In the genomic region with DNA sequence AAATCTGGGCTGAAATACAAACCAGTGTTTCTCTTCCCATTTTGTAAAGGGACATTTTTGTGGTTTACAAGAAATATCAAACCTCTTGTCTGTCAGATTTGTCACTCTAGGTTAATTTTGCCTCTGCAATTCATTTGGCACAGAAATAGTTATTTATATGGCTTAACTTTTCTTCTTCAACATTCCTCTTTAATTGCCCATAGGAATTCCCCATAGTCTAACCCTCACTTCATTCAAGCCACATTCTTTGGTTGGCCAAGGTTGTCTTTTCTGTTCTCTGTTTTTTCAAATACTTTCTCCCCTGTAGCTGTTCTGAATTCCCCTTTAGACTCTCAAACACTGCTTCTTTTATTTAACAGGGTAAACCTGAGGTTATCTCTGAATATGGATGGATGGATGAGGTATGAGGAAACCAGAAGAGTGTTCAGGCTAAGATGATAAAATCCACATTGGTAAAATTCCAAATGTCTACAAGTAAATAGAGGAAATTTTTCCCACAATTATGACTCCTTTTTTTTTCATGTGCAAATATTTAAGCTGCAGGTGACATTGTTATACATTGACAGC, we compare ENCODE assay signal across 22 mouse cellular contexts.
"Had no signal": no experiment of that assay in that cellular context is flagged by ENCODE, and none has a peak within 500 bp of the region (broad histone marks: within the 10 kb centered on the region; RNA-seq: fewer than 3 reads in every experiment).

No protein-coding gene starts in this region.

- ATAC-seq: liver, postnatal 0 days; lung, postnatal 0 days; midbrain, embryonic 15.5 days had no signal

- H3K27ac ChIP-seq: kidney, embryonic 15.5 days; limb, embryonic 12.5 days; limb, embryonic 15.5 days; liver, embryonic 14.5 days; macrophage; midbrain, embryonic 12.5 days; midbrain, embryonic 15.5 days; neural tube, embryonic 12.5 days; neural tube, embryonic 15.5 days had no signal

- H3K4me3 ChIP-seq: kidney, embryonic 15.5 days; limb, embryonic 12.5 days; limb, embryonic 15.5 days; midbrain, embryonic 12.5 days; midbrain, embryonic 15.5 days; neural tube, embryonic 12.5 days; neural tube, embryonic 15.5 days had no signal

- H3K27me3 ChIP-seq: kidney, embryonic 15.5 days; limb, embryonic 12.5 days; limb, embryonic 15.5 days; midbrain, embryonic 12.5 days; midbrain, embryonic 15.5 days; neural tube, embryonic 12.5 days; neural tube, embryonic 15.5 days had no signal

- H3K4me2 ChIP-seq: kidney, embryonic 15.5 days; limb, embryonic 12.5 days; limb, embryonic 15.5 days; liver, embryonic 11.5 days; midbrain, embryonic 12.5 days; midbrain, embryonic 15.5 days; neural tube, embryonic 12.5 days; neural tube, embryonic 15.5 days had no signal

- DNase-seq: kidney, adult 11 months; kidney, adult 8-10 months; kidney, postnatal 10 days; kidney, postnatal 36 days; left cerebral cortex, postnatal 4 days; liver, postnatal 0 days; retina, postnatal 1 day; right cerebral cortex, postnatal 25 days; spleen, adult 18-20 months; thymus, adult 18-20 months; thymus, postnatal 36 days had no signal

- H3K9ac ChIP-seq: kidney, embryonic 15.5 days; limb, embryonic 12.5 days; limb, embryonic 15.5 days; liver, embryonic 14.5 days; liver, postnatal 0 days; midbrain, embryonic 12.5 days; midbrain, embryonic 15.5 days; neural tube, embryonic 12.5 days; neural tube, embryonic 15.5 days had no signal

- H3K4me1 ChIP-seq: kidney, embryonic 15.5 days; limb, embryonic 12.5 days; limb, embryonic 15.5 days; midbrain, embryonic 12.5 days; midbrain, embryonic 15.5 days; neural tube, embryonic 12.5 days; neural tube, embryonic 15.5 days had no signal

- H3K9me3 ChIP-seq: kidney, embryonic 15.5 days; limb, embryonic 12.5 days; limb, embryonic 15.5 days; midbrain, embryonic 12.5 days; midbrain, embryonic 15.5 days; neural tube, embryonic 12.5 days; neural tube, embryonic 15.5 days had no signal

- H3K36me3 ChIP-seq: kidney, embryonic 15.5 days; limb, embryonic 12.5 days; limb, embryonic 15.5 days; midbrain, embryonic 12.5 days; midbrain, embryonic 15.5 days; neural tube, embryonic 12.5 days; neural tube, embryonic 15.5 days had no signal
